Mouse (Mus musculus) ES-E14 (cell line): ENCODE data around the gene Rsg1.

Source experiments
- MAFK ChIP-seq: IDR thresholded peaks from 2 replicates; pipeline ENCODE4 v1.6.1; 2014; ENCODE audit warnings: mild to moderate bottlenecking, low read depth, low read length, inconsistent platforms; ENCODE audit not compliant: insufficient read depth
- ZC3H11A ChIP-seq: IDR thresholded peaks from 2 replicates; pipeline ENCODE4 v1.6.1; 2012; ENCODE audit warnings: low read depth, mild to moderate bottlenecking, inconsistent platforms, low read length, borderline replicate concordance

GRCm38 (mm10) chr4:141196981-141197685, 16.6 kb upstream of the Rsg1 start:
- TF ChIP-seq MAFK (no peak), ZC3H11A (no peak)
